Mouse (Mus musculus): Measurements from ENCODE around the gene Onecut3. TPM values are rescaled to one million over a fixed set of nuclear protein-coding genes. Genes with fewer than 3 reads are reported as not detected.

Onecut3 gene
- polyA plus RNA-seq, 1 experiment = not detected

DNA sequence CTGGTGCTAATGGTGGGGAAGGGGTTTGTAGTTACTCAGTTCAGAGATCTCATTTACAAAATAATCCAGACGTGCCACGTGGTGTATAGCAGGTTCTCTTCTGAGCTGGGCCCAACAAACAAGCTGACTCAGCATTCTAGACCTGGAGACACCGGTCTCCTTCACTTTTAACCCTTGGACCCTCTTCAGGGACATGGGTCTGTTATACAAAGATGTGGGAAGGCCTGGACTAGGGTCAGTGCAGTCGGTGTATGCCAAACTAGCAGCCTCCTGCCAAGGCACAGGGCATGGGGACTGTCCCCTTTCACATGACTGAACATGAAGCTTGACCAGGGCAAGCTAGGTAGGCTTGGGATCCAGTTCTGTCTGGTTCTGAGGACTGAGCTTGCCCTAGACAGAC is 34.3 kb upstream of the Onecut3 start:
- no peak overlapping the region for H3K27ac ChIP-seq (ENCODE audit: insufficient read depth, low read depth, low read length)
- TF ChIP-seq POLR2A (IDR thresholded peaks at IDR 0.05; ENCODE audit: insufficient read depth, low read depth, low read length) (no peak), CTCF (IDR thresholded peaks at IDR 0.05; ENCODE audit: insufficient read depth, low read depth, low read length) (no peak)
- H3K4me1 ChIP-seq (ENCODE audit: control insufficient read depth, insufficient read depth, low read length) = no peaks in the 10 kb centered on the region
- no peak overlapping the region for H3K4me3 ChIP-seq (ENCODE audit: insufficient read depth, low read depth, low read length)
- WGBS = 69% methylated on average over 4 of the region's 4 CpGs

GRCm38 (mm10) chr10:80461346-80461745 is 33.3 kb upstream of the Onecut3 start:
- Histone ChIP-seq H3K27ac (ENCODE audit: insufficient read depth, low read depth, low read length) (no peak overlapping the region), H3K4me1 (ENCODE audit: control insufficient read depth, insufficient read depth, low read length) (no peaks in the 10 kb centered on the region), H3K4me3 (ENCODE audit: insufficient read depth, low read depth, low read length) (no peak overlapping the region)
- TF ChIP-seq POLR2A (IDR thresholded peaks at IDR 0.05; ENCODE audit: insufficient read depth, low read depth, low read length) (no peak), CTCF (IDR thresholded peaks at IDR 0.05; ENCODE audit: insufficient read depth, low read depth, low read length) (no peak)
- 84% methylated on average over 7 of the region's 7 CpGs for WGBS

DNA sequence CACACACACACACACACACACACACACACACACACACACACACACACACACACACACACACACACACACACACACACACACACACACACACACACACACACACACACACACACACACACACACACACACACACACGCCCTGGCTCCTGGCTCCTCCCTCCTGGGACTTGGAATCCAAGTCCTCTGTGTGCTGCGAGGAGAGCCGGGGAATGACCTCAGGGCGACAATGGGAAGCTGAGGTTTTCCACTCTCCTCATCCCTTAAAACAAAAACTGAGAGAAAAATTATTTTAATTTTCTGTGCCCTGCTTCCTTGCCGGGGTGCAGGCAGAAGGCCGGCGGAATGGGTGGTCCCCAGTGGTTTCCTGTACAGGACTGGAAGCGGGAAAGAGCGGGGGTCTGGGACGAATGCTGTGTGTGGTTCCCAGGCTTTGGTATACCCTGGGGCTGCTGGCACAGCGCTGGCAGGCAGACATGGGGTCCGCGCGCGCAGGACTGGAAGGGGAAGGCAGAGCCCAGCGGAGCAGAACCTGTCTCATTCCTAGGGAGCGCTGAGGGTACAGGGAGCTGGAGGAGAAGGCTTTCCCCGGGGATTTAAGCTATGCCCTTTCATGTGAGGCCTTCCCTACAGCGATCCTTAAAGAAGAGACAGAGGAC is 30.1 kb upstream of the Onecut3 start:
- TF ChIP-seq POLR2A (IDR thresholded peaks at IDR 0.05; ENCODE audit: insufficient read depth, low read depth, low read length) (no peak), CTCF (IDR thresholded peaks at IDR 0.05; ENCODE audit: insufficient read depth, low read depth, low read length) (no peak)
- WGBS = 18% methylated on average over 19 of the region's 19 CpGs

DNA sequence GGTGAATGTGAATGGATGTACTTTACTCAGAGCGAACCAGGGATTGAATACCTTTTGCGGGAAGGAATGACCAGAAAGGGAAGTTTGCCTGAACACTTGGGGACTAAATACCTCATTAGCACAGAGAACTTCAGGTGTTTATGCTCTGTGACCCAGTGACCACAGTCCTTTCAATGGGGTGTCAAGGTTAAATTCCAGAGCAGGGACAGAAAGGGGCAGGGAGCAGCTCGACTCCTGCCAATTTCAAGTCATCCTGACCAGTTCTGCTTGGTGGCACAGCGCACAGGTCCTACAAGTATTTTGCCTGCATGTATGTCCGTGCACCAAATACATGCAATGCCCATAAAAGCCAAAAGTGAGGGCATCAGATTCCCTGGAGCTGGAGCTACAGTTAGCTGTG is 29.6 kb upstream of the Onecut3 start:
- Histone ChIP-seq H3K4me1 (ENCODE audit: control insufficient read depth, insufficient read depth, low read length) (no peaks in the 10 kb centered on the region), H3K27ac (ENCODE audit: insufficient read depth, low read depth, low read length) (no peak overlapping the region), H3K4me3 (ENCODE audit: insufficient read depth, low read depth, low read length) (no peak overlapping the region)
- WGBS = 76% methylated on average over 5 of the region's 5 CpGs
- no peak for TF ChIP-seq POLR2A (IDR thresholded peaks at IDR 0.05; ENCODE audit: insufficient read depth, low read depth, low read length)
- TF ChIP-seq CTCF (IDR thresholded peaks at IDR 0.05; ENCODE audit: insufficient read depth, low read depth, low read length) = no peak

More for the DNA sequence above, 30.1 kb upstream of the Onecut3 start:
- Histone ChIP-seq H3K27ac (ENCODE audit: insufficient read depth, low read depth, low read length) (no peak overlapping the region), H3K4me3 (ENCODE audit: insufficient read depth, low read depth, low read length) (no peak overlapping the region), H3K4me1 (ENCODE audit: control insufficient read depth, insufficient read depth, low read length) (no peaks in the 10 kb centered on the region)

GRCm38 (mm10) chr10:80475290-80475959 is 19.2 kb upstream of the Onecut3 start:
- H3K27ac ChIP-seq (ENCODE audit: insufficient read depth, low read depth, low read length) = 0 out of 2 replicates have a peak overlapping the region, but pooled peaks have one; percentile 21
- under 1% methylated on average over 58 of the region's 58 CpGs for WGBS

DNA sequence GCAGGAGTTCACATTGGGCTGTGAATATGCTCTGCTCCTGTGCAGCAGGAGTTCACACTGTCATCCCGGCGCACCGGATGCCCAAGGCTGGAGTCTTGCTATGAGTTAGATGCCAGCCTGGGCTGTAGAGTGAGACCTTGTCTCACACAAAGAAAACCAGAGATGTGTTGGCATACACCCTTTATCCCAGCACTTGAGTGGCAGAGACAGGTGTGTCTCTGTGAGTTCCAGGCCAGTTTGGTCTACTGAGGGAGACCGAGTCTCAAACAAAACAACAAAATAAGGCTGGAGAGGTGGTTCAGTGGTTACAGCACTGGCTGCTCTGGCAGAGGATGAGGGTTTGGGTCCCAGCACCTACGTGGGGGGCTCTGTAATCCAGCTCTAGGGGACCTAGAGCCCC is 16.1 kb upstream of the Onecut3 start:
- Histone ChIP-seq H3K4me3 (ENCODE audit: insufficient read depth, low read depth, low read length) (no peak overlapping the region), H3K4me1 (ENCODE audit: control insufficient read depth, insufficient read depth, low read length) (peaks cover 5% of the 10 kb centered on the region; the same call in 1 of the 2 replicates), H3K27ac (ENCODE audit: insufficient read depth, low read depth, low read length) (no peak overlapping the region)
- no peak for TF ChIP-seq POLR2A (IDR thresholded peaks at IDR 0.05; ENCODE audit: insufficient read depth, low read depth, low read length)
- no peak for TF ChIP-seq CTCF (IDR thresholded peaks at IDR 0.05; ENCODE audit: insufficient read depth, low read depth, low read length)
- WGBS = 82% methylated on average over 5 of the region's 5 CpGs

More at GRCm38 (mm10) chr10:80475290-80475959, 19.2 kb upstream of the Onecut3 start:
- H3K4me1 ChIP-seq (ENCODE audit: control insufficient read depth, insufficient read depth, low read length) = peaks cover 5% of the 10 kb centered on the region; the same call in 1 of the 2 replicates
- peak; percentile 91 for TF ChIP-seq POLR2A (IDR thresholded peaks at IDR 0.05; ENCODE audit: insufficient read depth, low read depth, low read length)
- TF ChIP-seq CTCF (IDR thresholded peaks at IDR 0.05; ENCODE audit: insufficient read depth, low read depth, low read length) = no peak
- peak overlapping the region; percentile 93 for H3K4me3 ChIP-seq (ENCODE audit: insufficient read depth, low read depth, low read length)

GRCm38 (mm10) chr10:80481002-80481401 is 13.6 kb upstream of the Onecut3 start:
- 41% methylated on average over 5 of the region's 5 CpGs for WGBS
- TF ChIP-seq POLR2A (IDR thresholded peaks at IDR 0.05; ENCODE audit: insufficient read depth, low read depth, low read length) (no peak), CTCF (IDR thresholded peaks at IDR 0.05; ENCODE audit: insufficient read depth, low read depth, low read length) (no peak)
- Histone ChIP-seq H3K4me3 (ENCODE audit: insufficient read depth, low read depth, low read length) (no peak overlapping the region), H3K27ac (ENCODE audit: insufficient read depth, low read depth, low read length) (no peak overlapping the region), H3K4me1 (ENCODE audit: control insufficient read depth, insufficient read depth, low read length) (no peaks in the 10 kb centered on the region)

DNA sequence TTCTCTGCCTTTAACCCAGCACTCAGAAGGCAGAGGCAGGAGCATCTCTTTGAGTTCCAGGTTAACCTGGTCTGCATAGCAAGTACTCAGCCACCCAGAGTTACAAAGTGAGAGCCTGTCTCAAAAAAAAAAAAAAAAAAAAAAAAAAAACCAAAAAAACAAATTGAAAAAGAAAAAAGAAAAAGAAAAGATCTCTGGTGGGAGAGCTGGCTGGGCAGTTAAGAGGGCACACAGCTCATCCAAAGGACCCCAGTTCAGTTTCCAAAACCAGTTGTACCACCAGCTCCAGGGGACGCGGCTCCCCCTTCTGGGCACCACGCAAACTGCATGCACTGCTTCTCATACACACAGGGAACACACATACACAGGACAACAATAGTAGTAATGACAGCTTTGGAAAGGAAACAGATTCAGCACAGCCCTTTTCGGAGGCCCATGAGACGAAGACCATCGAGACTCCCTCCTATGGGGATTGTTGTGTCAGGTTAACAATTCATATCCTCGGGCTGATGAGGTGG is 7.7 kb upstream of the Onecut3 start:
- Histone ChIP-seq H3K27ac (ENCODE audit: insufficient read depth, low read depth, low read length) (no peak overlapping the region), H3K4me3 (ENCODE audit: insufficient read depth, low read depth, low read length) (no peak overlapping the region), H3K4me1 (ENCODE audit: control insufficient read depth, insufficient read depth, low read length) (peaks cover 3% of the 10 kb centered on the region; the same call in 1 of the 2 replicates)
- TF ChIP-seq CTCF (IDR thresholded peaks at IDR 0.05; ENCODE audit: insufficient read depth, low read depth, low read length) (no peak), POLR2A (IDR thresholded peaks at IDR 0.05; ENCODE audit: insufficient read depth, low read depth, low read length) (no peak)
- 75% methylated on average over 7 of the region's 7 CpGs for WGBS

GRCm38 (mm10) chr10:80490051-80490450 is 4.6 kb upstream of the Onecut3 start:
- Histone ChIP-seq H3K4me1 (ENCODE audit: control insufficient read depth, insufficient read depth, low read length) (peaks cover 9% of the 10 kb centered on the region), H3K4me3 (ENCODE audit: insufficient read depth, low read depth, low read length) (no peak overlapping the region), H3K27ac (ENCODE audit: insufficient read depth, low read depth, low read length) (no peak overlapping the region)
- 1% methylated on average over 22 of the region's 22 CpGs for WGBS
- TF ChIP-seq POLR2A (IDR thresholded peaks at IDR 0.05; ENCODE audit: insufficient read depth, low read depth, low read length) = no peak
- no peak for TF ChIP-seq CTCF (IDR thresholded peaks at IDR 0.05; ENCODE audit: insufficient read depth, low read depth, low read length)

Data from olfactory bulb, adult 2 months (tissue).